Mouse (Mus musculus) monocyte, adult 2 months (primary cell): ENCODE data around the gene Rrn3.

ENCODE experiments used
- DNase-seq, 2 experiments: peaks; one replicate each; pipeline ENCODE4 v3.0.0; 2022; ENCODE audit warnings: low spot score in 2 of 2, low read depth in 1 of 2

Rrn3 gene

DNA sequence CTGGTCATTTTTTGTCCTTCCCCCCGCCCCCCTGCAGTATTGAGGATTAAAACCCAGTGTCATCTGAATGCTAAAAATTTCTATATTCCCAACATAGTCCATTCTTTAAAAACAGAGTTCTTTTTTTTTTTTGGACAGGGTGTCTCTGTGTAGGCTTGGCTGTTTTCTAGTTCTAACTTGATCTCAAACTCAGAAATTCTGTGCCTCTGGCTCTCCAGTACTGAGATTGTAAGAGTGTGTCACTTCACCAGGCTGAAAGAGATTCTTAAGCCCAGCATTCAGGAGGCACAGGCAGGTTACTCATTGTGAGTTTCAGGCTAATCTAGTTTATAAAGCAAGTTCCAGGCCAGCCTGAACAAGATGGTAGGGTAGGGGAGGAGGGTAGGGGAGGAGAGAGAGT, 66.2 kb downstream of the Rrn3 start:
- no peak for DNase-seq

DNA sequence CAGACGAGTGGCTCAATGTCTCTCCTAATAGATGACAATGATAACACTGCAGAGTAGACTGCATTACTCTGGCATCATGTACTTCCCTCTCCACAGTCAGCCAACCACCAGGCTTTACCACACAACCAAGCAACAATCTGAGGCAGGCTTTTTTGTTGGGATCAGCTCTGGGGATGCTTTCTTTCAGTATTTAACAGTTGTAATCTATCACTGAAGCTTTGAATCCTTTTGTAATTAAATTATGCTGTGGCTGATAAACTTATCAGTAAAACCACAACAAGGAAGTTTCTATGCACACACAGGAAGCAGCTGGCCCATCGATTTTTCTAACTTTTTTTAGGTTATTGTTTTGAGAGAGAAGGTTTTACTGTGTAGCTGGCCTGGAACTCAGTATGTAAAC, 67.8 kb downstream of the Rrn3 start:
- DNase-seq = no peak

DNA sequence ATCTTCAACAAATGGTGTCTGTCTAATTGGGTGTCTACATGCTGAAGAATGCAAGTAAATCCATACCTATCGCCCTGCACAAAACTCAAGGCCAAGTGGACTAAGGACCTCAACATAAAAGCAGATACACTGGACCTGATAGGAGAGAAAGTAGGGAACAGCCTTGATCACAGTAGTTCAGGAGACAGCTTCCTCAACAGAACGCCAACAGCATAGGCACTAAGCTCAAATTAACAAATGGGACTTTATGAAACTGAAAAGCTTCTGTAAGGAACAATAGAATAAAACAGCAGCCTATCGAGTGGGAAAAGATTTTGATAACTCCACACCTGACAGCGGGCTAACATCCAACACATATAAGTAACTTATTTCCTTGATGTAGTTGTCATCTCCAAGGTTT, 70.9 kb downstream of the Rrn3 start:
- DNase-seq = no peak

DNA sequence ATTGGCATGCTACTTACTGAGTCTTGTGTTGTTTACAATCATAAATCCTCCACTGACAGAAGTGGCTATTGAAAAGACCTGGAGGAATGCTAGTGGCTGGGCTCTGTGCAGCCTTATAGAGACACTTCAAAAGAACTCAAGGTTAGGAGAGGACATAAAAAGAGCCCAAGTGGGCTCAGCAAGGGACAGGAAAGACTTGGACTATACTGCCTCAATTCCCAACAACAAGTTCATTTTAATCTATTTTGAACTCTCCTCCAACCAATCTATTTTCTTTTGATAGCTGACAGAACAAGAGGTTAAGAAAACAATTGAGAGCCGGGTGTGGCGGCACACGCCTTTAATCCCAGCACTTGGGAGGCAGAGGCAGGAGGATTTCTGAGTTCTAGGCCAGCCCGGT, 73.4 kb downstream of the Rrn3 start:
- DNase-seq = no peak
